Mouse (Mus musculus) hindbrain, embryonic 14.5 days (tissue): ENCODE data around the gene Slc35b3. TPM values are rescaled to one million over a fixed set of nuclear protein-coding genes. Genes with fewer than 3 reads are reported as not detected.

ENCODE experiments used
- ATAC-seq: fragments of 200-750 bp; cut with Nextera tagmentation; 2 replicates; pipeline ENCODE4 v1.8.0; 2017; ENCODE audit warnings: moderate number of reproducible peaks, mild to moderate bottlenecking, moderate TSS enrichment, moderate library complexity; ENCODE audit not compliant: low FRiP score
- DNase-seq: peaks from one replicate; pipeline ENCODE4 v3.0.0-alpha.2; 2015; ENCODE audit warnings: low spot score
- H3K27ac ChIP-seq: fragments of 300-500 bp; sonication (generic); 2 replicates; pipeline ENCODE4 v1.5.1; 2014; ENCODE audit warnings: mild to moderate bottlenecking, moderate library complexity
- H3K27me3 ChIP-seq: fragments of 300-500 bp; sonication (generic); 2 replicates; pipeline ENCODE4 v1.6.1; 2014; ENCODE audit warnings: mild to moderate bottlenecking, low read length, mixed read lengths; ENCODE audit not compliant: control insufficient read depth, insufficient read depth
- H3K36me3 ChIP-seq: fragments of 300-500 bp; sonication (generic); replicated peaks from 2 replicates; pipeline ENCODE4 v1.6.1; 2014; ENCODE audit not compliant: control insufficient read depth, insufficient read depth
- H3K4me1 ChIP-seq: fragments of 300-500 bp; sonication (generic); replicated peaks from 2 replicates; pipeline ENCODE4 v1.6.1; 2014; ENCODE audit warnings: antibody characterized with exemption, low read length, mixed read lengths; ENCODE audit not compliant: control insufficient read depth, insufficient read depth
- H3K4me2 ChIP-seq: fragments of 300-500 bp; sonication (generic); replicated peaks from 2 replicates; pipeline ENCODE4 v1.6.1; 2014; ENCODE audit warnings: mild to moderate bottlenecking, moderate library complexity
- H3K4me3 ChIP-seq: fragments of 300-500 bp; sonication (generic); replicated peaks from 2 replicates; pipeline ENCODE4 v1.5.1; 2014; ENCODE audit warnings: mild to moderate bottlenecking, low read length
- H3K9ac ChIP-seq: fragments of 300-500 bp; sonication (generic); 2 replicates; pipeline ENCODE4 v1.6.1; 2014
- H3K9me3 ChIP-seq: fragments of 300-500 bp; sonication (generic); 2 replicates; pipeline ENCODE4 v1.6.1; 2016; ENCODE audit warnings: low read length; ENCODE audit not compliant: control insufficient read depth
- WGBS: fragments of 180-500 bp; shearing (Covaris S2); extraction: QIAGEN DNeasy Blood & Tissue Kit; methylation state at CpG from one replicate; pipeline ENCODE4 v1.1.7; 2014; 5-methylcytosine and 5-hydroxymethylcytosine counted together
- polyA plus RNA-seq: library from polyadenylated mRNA; unstranded; fragments of >200 nt; fragmentation: Nextera tagmentation; extraction: Ambion mirVana; gene quantifications from 2 replicates; pipeline ENCODE4 v1.2.1, GENCODE M21; 2014

Gene Slc35b3
- polyA plus RNA-seq, 1 experiment from 2014 or later, result 35.8 TPM

- no peak overlapping the region for H3K4me2 ChIP-seq
- no peaks in the 10 kb centered on the region for H3K36me3 ChIP-seq
- no peaks in the 10 kb centered on the region for H3K9me3 ChIP-seq
- H3K4me3 ChIP-seq, result no peak overlapping the region
- no peaks in the 10 kb centered on the region for H3K27me3 ChIP-seq
- 0 out of 2 replicates have a peak, but pooled peaks cover 3% of the 10 kb centered on the region for H3K4me1 ChIP-seq
- DNase-seq, result no peak
- H3K9ac ChIP-seq, result no peak overlapping the region
- WGBS, result 93% methylated on average over 1 of the region's 1 CpGs
- ATAC-seq, result no peak
- no peak overlapping the region for H3K27ac ChIP-seq
These were observed 39.4 kb downstream of the Slc35b3 start for GRCm38 (mm10) chr13:38921306-38921705.

GRCm38 (mm10) chr13:38918188-38918885 lies 42.3 kb downstream of the Slc35b3 start:
- no peaks in the 10 kb centered on the region for H3K36me3 ChIP-seq
- no peaks in the 10 kb centered on the region for H3K27me3 ChIP-seq
- H3K4me2 ChIP-seq, result no peak overlapping the region
- no peak overlapping the region for H3K9ac ChIP-seq
- 53% methylated on average over 9 of the region's 9 CpGs for WGBS
- 0 out of 2 replicates have a peak, but pooled peaks cover 3% of the 10 kb centered on the region for H3K4me1 ChIP-seq
- H3K9me3 ChIP-seq, result no peaks in the 10 kb centered on the region
- ATAC-seq (no peak), DNase-seq (no peak)
- H3K27ac ChIP-seq, result no peak overlapping the region
- H3K4me3 ChIP-seq, result no peak overlapping the region

- H3K9me3 ChIP-seq, result no peaks in the 10 kb centered on the region
- no peak for ATAC-seq
- H3K4me3 ChIP-seq, result no peak overlapping the region
- H3K36me3 ChIP-seq, result no peaks in the 10 kb centered on the region
- no peaks in the 10 kb centered on the region for H3K27me3 ChIP-seq
- no peak overlapping the region for H3K9ac ChIP-seq
- DNase-seq, result no peak
- 81% methylated on average over 5 of the region's 5 CpGs for WGBS
- no peak overlapping the region for H3K27ac ChIP-seq
- no peak overlapping the region for H3K4me2 ChIP-seq
- H3K4me1 ChIP-seq, result 0 out of 2 replicates have a peak, but pooled peaks cover 3% of the 10 kb centered on the region
These were observed 43.1 kb downstream of the Slc35b3 start for GRCm38 (mm10) chr13:38917556-38917955.

- WGBS, result 59% methylated on average over 6 of the region's 6 CpGs
- no peak for ATAC-seq
- no peak for DNase-seq
- no peaks in the 10 kb centered on the region for H3K36me3 ChIP-seq
- no peak overlapping the region for H3K9ac ChIP-seq
- H3K27ac ChIP-seq, result no peak overlapping the region
- H3K4me2 ChIP-seq, result no peak overlapping the region
- H3K4me3 ChIP-seq, result no peak overlapping the region
- H3K4me1 ChIP-seq, result 0 out of 2 replicates have a peak, but pooled peaks cover 3% of the 10 kb centered on the region
- no peaks in the 10 kb centered on the region for H3K9me3 ChIP-seq
- H3K27me3 ChIP-seq, result no peaks in the 10 kb centered on the region
These were observed 45.9 kb downstream of the Slc35b3 start for GRCm38 (mm10) chr13:38914771-38915170.

- Histone ChIP-seq H3K36me3 (no peaks in the 10 kb centered on the region), H3K4me2 (no peak overlapping the region), H3K9ac (no peak overlapping the region), H3K27me3 (no peaks in the 10 kb centered on the region), H3K4me3 (no peak overlapping the region), H3K4me1 (no peaks in the 10 kb centered on the region), H3K9me3 (no peaks in the 10 kb centered on the region), H3K27ac (no peak overlapping the region)
- whole genome bisulfite sequencing, result 59% methylated on average over 3 of the region's 3 CpGs
- ATAC-seq (peak; percentile 8; the same call in 1 of the 2 replicates), DNase-seq (no peak)
These were observed 68.3 kb downstream of the Slc35b3 start for GRCm38 (mm10) chr13:38892364-38892763.
